Mouse (Mus musculus): ENCODE results near the gene Prr7. TPM values are rescaled to one million over a fixed set of nuclear protein-coding genes. Genes with fewer than 3 reads are reported as not detected.
A peak's percentile ranks its signal among the peaks of the same experiment; 100 is the strongest.
"Not testable (repeated sequence)": the region's sequence is repeated elsewhere in the genome, so short reads cannot be mapped to it uniquely, and the experiment has no call there.

The Prr7 gene
- total RNA-seq (2021) = under 1 TPM; 0.18 to 0.22 TPM
- long read RNA-seq, experiment 1 = 0 reads
- long read RNA-seq, experiment 2 = 0 reads

GRCm38 (mm10) chr13:55464027-55464884 is at the start of gene Prr7:
Prr7 (plus strand) TSS chr13:55464267.
- intact Hi-C loops (cut with DNase I) = no loop called here
- H3K27ac ChIP-seq = peak within 1 kb of the TSS; percentile 65
- peak; percentile 63 for DNase-seq

DNA sequence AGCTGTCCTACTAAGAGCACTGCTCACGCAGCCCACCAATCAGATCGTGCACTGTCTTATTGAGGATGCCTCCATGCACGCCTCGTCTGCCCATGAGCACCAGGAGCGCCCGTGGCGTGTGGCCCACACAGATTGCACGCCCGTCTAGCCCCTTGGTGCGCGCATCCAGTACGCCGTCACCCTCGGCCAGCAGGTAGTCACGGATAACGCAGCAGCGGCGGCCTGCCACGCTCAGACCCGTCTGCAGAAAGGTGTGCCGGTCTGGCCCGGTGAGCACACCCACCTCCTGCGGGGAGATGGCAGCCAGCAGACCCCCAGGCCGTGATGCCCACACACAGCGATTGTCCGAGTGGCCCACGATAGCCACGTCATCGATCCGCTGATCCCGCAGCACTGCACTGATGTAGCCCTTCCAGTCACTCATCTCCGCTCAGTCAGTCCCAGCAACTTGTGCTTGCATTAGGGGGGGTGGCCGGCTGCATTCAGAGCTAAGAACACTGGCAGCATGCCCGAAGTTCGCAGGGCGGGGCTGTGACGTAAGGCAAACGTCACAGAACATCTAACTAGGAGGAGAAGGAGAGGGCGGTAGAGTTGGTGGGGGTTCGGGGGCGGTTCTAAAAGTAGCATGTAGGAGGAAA is 49.2 kb upstream of the Prr7 start, which contains the start of gene Pfn3:
Gene Pfn3 (minus strand): TSS at position 490 of the 638 bp plus-strand sequence.
- TF ChIP-seq CTCF (IDR thresholded peaks at IDR 0.05) = no peak
- Histone ChIP-seq H3K4me3 (peak within 1 kb of the TSS; percentile 13), H3K27ac (no peak within 1 kb of the TSS)
- intact Hi-C loops (cut with DNase I) = no loop called here
- peak; percentile 34 for DNase-seq

More at GRCm38 (mm10) chr13:55464027-55464884, at the start of gene Prr7:
- H3K4me3 ChIP-seq = peak within 1 kb of the TSS; percentile 81
- no peak for TF ChIP-seq CTCF (IDR thresholded peaks at IDR 0.05)

DNA sequence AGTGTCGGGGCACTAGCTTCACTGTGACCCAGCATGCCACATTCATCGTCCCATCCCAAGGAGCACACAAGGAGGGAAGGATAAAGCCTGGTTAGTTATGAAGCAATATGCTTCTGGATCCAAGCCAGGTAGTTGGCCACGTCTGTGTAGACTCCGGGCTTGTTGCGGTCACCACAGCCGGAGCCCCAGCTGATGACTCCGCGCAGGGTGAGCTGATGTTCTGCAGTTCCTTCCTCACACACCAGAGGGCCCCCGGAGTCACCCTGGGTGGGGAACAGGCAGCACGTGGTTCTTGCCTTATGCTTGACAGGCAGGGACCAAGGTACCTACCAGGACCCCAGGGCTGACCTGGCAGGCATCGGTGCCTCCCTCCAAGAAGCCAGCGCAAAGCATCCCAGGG is 46.1 kb upstream of the Prr7 start:
- no peak overlapping the region for H3K4me3 ChIP-seq
- intact Hi-C loops (cut with DNase I) = loop anchor here (2.0 kb wide), 1 partner anchor 25 kb away; no protein-coding TSS in a partner anchor
- peak; percentile 92 for DNase-seq
- H3K27ac ChIP-seq = no peak overlapping the region
- TF ChIP-seq CTCF (IDR thresholded peaks at IDR 0.05) = no peak; the same call in 1 of the 2 replicates

DNA sequence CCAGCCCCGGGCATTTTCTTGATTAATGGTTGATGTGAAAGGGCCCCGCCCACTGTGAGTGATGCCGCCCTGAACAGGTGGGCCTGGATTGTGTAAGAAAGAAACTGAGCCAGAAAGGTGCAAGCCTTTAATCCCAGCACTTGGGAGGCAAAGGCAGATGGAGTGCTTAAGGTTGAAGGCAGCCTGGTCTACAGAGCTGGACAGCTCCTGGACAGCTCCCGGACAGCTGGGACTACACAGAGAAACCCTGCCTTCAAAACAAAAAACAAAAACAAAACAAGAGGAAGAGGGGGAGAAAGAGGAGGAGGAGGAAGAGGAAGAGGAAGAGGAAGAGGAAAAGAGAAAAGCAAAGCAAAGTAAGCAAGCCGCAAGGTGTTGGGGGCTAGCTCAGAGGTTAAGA is 44.9 kb upstream of the Prr7 start:
- H3K27ac ChIP-seq = no peak overlapping the region
- intact Hi-C loops (cut with DNase I) = loop anchor here (2.0 kb wide), 1 partner anchor 24 kb away; no protein-coding TSS in a partner anchor
- DNase-seq = no peak
- no peak overlapping the region for H3K4me3 ChIP-seq
- no peak for TF ChIP-seq CTCF (IDR thresholded peaks at IDR 0.05)

DNA sequence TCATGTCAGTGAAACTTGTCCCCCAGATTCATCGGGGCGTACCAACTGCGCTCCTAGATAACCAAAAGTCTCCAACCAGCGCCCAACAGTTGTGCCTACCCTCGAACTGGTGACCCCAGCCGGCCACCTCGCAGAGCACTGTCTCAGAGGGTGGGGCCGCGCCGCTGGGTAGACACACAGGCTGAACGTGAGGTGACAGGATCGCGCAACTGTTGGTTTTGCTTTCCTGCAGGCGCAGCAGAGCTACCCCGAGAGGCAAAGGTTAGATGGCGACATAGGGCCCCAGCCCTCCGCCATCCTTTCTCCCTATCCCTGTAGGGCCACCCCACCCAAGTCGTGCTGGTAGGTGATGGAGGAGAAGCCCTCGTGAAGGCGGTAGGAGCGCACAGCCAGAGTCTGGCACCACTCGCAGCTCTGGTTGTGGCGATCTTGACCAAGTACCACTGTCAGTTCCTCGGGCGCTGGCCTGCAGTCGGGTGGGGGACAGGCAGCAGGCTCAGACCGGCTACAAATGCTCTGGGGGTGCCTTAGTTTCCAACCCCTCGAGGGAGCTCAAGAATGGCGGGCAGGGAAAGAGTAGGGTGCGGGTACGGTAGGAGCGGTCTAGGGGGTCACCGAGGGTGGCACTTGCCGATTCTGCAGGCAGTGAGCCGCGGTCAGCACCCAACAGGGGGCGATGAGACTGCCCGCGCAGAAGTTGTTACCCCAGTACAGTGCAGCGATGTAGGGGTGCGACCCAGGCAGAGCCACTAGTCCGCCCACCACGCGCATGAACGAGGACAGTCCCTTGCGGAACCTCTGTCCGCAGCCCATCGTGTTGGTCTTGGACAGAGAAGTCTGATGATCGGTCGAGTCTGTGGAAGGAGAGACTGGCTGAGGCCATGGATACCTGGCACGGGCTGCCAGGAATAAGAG is 43.8 kb upstream of the Prr7 start:
- Histone ChIP-seq H3K27ac (no peak overlapping the region), H3K4me3 (peak overlapping the region; percentile 67)
- intact Hi-C loops (cut with DNase I) = loop anchor here (1.0 kb wide), 1 partner anchor 51 kb away; no protein-coding TSS in a partner anchor
- no peak for DNase-seq
- TF ChIP-seq CTCF (IDR thresholded peaks at IDR 0.05) = no peak; the same call in 1 of the 2 replicates

DNA sequence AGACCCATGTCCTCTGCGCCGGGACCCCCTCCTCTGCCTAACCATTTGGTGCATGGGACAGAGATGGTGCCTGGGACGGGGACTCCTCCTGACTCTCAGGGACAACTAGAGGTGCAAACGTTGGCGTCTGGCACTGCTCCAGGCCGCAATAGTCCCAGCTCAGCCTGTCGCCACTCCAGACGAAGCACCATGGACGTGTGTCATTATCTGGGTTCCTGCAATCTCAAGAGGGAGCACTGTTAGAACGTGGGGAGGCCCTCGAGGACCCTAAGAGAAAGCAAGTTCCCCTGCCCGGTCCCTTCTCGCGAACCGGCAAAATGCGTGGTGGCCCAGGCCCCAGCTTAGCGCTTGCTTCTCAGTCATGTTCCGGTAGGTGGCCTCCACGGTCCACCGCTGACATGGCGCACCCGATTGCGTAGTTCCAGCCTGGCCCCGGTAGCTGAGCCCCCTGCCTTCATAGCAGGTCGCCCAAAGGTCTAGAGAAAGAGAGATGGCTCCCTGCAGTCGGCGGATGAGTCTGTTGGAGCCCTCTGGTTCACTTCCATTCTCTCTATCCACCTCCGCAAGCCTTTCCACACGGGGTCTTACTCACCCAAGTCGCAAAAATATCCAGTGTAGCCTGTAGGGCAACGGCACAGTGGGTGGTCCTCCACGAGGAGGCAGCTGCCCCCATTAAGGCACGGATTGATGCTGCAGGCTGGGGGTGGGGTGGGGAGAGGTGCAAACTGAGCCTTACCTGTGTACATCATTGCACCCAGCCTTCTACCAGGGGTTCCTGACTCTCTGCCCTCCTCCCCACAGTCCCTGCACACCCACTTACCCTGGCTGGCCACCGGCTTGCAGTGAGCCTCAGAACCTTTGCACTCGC is 42.9 kb upstream of the Prr7 start:
- peak; percentile 86 for TF ChIP-seq CTCF (IDR thresholded peaks at IDR 0.05)
- DNase-seq = peak; percentile 86
- Histone ChIP-seq H3K27ac (peak overlapping the region; percentile 46), H3K4me3 (peak overlapping the region; percentile 67)
- intact Hi-C loops (cut with DNase I) = loop anchor here (1.0 kb wide), 1 partner anchor 50 kb away; no protein-coding TSS in a partner anchor

- Histone ChIP-seq H3K4me3 (no peak within 1 kb of the TSS), H3K27ac (no peak within 1 kb of the TSS)
- no peak for DNase-seq
- TF ChIP-seq CTCF (IDR thresholded peaks at IDR 0.05) = no peak
- intact Hi-C loops (cut with DNase I) = no loop called here
Measured at GRCm38 (mm10) chr13:55426613-55427012, 37.5 kb upstream of the Prr7 start, which contains the start of gene F12. F12 (minus strand) TSS chr13:55426793.

GRCm38 (mm10) chr13:55429226-55429888 is 34.7 kb upstream of the Prr7 start:
- peak overlapping the region; percentile 75 for H3K27ac ChIP-seq

DNA sequence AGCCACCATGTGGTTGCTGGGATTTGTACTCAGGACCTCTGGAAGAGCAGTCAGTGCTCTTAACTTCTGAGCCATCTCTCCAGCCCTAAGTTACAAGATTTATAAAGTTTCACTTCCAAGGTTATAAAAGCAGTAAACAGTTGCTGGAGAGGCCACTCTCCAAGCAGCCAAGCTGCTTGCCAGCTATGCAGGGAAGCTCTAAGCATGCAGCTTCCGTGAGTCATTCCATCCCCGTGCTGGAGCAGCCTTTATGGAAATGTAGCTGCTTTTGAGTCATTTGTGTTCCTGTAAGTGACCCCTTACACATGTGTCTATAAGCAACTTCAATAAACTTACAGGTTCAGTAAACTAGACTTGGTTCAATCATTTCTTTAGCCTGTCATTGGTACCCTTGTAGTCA is 33.5 kb upstream of the Prr7 start:
- intact Hi-C loops (cut with DNase I) = no loop called here
- DNase-seq = no peak
- peak overlapping the region; percentile 75; the same call in 1 of the 2 replicates for H3K27ac ChIP-seq
- no peak for TF ChIP-seq CTCF (IDR thresholded peaks at IDR 0.05)
- no peak overlapping the region for H3K4me3 ChIP-seq

More at GRCm38 (mm10) chr13:55429226-55429888, 34.7 kb upstream of the Prr7 start:
- no peak; the same call in 1 of the 2 replicates for TF ChIP-seq CTCF (IDR thresholded peaks at IDR 0.05)
- peak; percentile 84 for DNase-seq
- intact Hi-C loops (cut with DNase I) = no loop called here
- peak overlapping the region; percentile 46 for H3K4me3 ChIP-seq

GRCm38 (mm10) chr13:55431889-55432685 is 32.0 kb upstream of the Prr7 start:
- no peak for TF ChIP-seq CTCF (IDR thresholded peaks at IDR 0.05)
- DNase-seq = no peak
- Histone ChIP-seq H3K27ac (no peak overlapping the region), H3K4me3 (no peak overlapping the region)
- intact Hi-C loops (cut with DNase I) = no loop called here

GRCm38 (mm10) chr13:55437111-55437629 is 26.9 kb upstream of the Prr7 start:
- intact Hi-C loops (cut with DNase I); H3K4me3 ChIP-seq: not testable (repeated sequence)

More at GRCm38 (mm10) chr13:55437111-55437629, 26.9 kb upstream of the Prr7 start:
- H3K27ac ChIP-seq, DNase-seq: not testable (repeated sequence)
